Comparison of ENCODE assay signal across 10 mouse cellular contexts in genomic region chr9:22640683-22641431, GRCm38 (mm10).
A peak's percentile ranks its signal among the peaks of the same experiment; 100 is the strongest.
DNase-seq lines count a peak whose midpoint lies in the region; ATAC-seq and TF ChIP-seq lines count a peak whose summit lies in the region.
"Had no signal": no experiment of that assay in that cellular context is flagged by ENCODE, and none has a peak within 500 bp of the region (broad histone marks: within the 10 kb centered on the region; RNA-seq: fewer than 3 reads in every experiment).

No protein-coding gene starts in this region.

- H3K27ac ChIP-seq in stomach, embryonic 16.5 days (ENCODE audit: low read length): 0 out of 2 replicates have a peak overlapping the region, but pooled peaks have one; percentile 15
- no peak overlapping the region for H3K27ac ChIP-seq in stomach, postnatal 0 days (replicated peaks)
- H3K27ac ChIP-seq in intestine, embryonic 16.5 days (ENCODE audit: low read length): no peak overlapping the region
- H3K27ac ChIP-seq: forebrain, embryonic 13.5 days had no signal

- TF ChIP-seq EP300 in stomach, postnatal 0 days (optimal IDR thresholded peaks at IDR 0.05): no peak

- no peak overlapping the region for H3K4me2 ChIP-seq in stomach, embryonic 16.5 days (ENCODE audit: low read depth, low read length)
- H3K4me2 ChIP-seq in stomach, postnatal 0 days (replicated peaks; ENCODE audit: low read depth): no peak overlapping the region
- no peak overlapping the region for H3K4me2 ChIP-seq in intestine, embryonic 16.5 days (ENCODE audit: low read depth, low read length)
- H3K4me2 ChIP-seq: forebrain, embryonic 13.5 days had no signal

- no peaks in the 10 kb centered on the region; the same call in none of the 2 replicates for H3K4me1 ChIP-seq in stomach, embryonic 16.5 days (ENCODE audit: control insufficient read depth, insufficient read depth, low read length)
- no peaks in the 10 kb centered on the region for H3K4me1 ChIP-seq in stomach, postnatal 0 days (replicated peaks; ENCODE audit: control insufficient read depth, insufficient read depth)
- no peaks in the 10 kb centered on the region for H3K4me1 ChIP-seq in intestine, embryonic 16.5 days (ENCODE audit: control insufficient read depth, insufficient read depth, low read length)

- H3K36me3 ChIP-seq in stomach, embryonic 16.5 days (ENCODE audit: control insufficient read depth, insufficient read depth, low read length): no peaks in the 10 kb centered on the region
- no peaks in the 10 kb centered on the region for H3K36me3 ChIP-seq in stomach, postnatal 0 days (ENCODE audit: control insufficient read depth, insufficient read depth, low read length)
- no peaks in the 10 kb centered on the region for H3K36me3 ChIP-seq in intestine, embryonic 16.5 days (ENCODE audit: control insufficient read depth, insufficient read depth, low read length)

- WGBS in stomach, embryonic 16.5 days: 54% methylated on average over 13 of the region's 13 CpGs
- WGBS in stomach, postnatal 0 days: 51% methylated on average over 13 of the region's 13 CpGs
- 57% methylated on average over 13 of the region's 13 CpGs for WGBS in intestine, embryonic 16.5 days

- ATAC-seq in stomach, embryonic 16.5 days (ENCODE audit: insufficient read depth, low FRiP score): no peak
- ATAC-seq in stomach, postnatal 0 days (ENCODE audit: low FRiP score, low TSS enrichment): no peak
- ATAC-seq in granulocyte monocyte progenitor cell, adult 5-6 weeks (replicated peaks; ENCODE audit: poor library complexity, severe bottlenecking): peak; percentile 82
- ATAC-seq in intestine, embryonic 16.5 days: no peak
- ATAC-seq: forebrain, embryonic 13.5 days had no signal

- no peak overlapping the region for H3K9ac ChIP-seq in stomach, embryonic 16.5 days (ENCODE audit: low read length)
- H3K9ac ChIP-seq in stomach, postnatal 0 days (ENCODE audit: low read length): no peak overlapping the region
- no peak overlapping the region for H3K9ac ChIP-seq in intestine, embryonic 16.5 days (ENCODE audit: low read depth, low read length)
- H3K9ac ChIP-seq: forebrain, embryonic 13.5 days had no signal

- H3K27me3 ChIP-seq in stomach, embryonic 16.5 days (ENCODE audit: control insufficient read depth, insufficient read depth, low read length): no peaks in the 10 kb centered on the region
- H3K27me3 ChIP-seq in stomach, postnatal 0 days (ENCODE audit: control insufficient read depth, insufficient read depth, low read length): no peaks in the 10 kb centered on the region
- H3K27me3 ChIP-seq in intestine, embryonic 16.5 days (replicated peaks; ENCODE audit: control insufficient read depth, insufficient read depth, low read length): no peaks in the 10 kb centered on the region
- H3K27me3 ChIP-seq: forebrain, embryonic 13.5 days had no signal

- no peak for TF ChIP-seq CTCF in stomach, postnatal 0 days (IDR thresholded peaks at IDR 0.05; ENCODE audit: low read depth)

- H3K9me3 ChIP-seq in stomach, embryonic 16.5 days (replicated peaks; ENCODE audit: control insufficient read depth, low read length): no peaks in the 10 kb centered on the region
- no peaks in the 10 kb centered on the region for H3K9me3 ChIP-seq in stomach, postnatal 0 days (ENCODE audit: control insufficient read depth, low read length)
- H3K9me3 ChIP-seq in intestine, embryonic 16.5 days (ENCODE audit: control insufficient read depth, low read length): no peaks in the 10 kb centered on the region
- H3K9me3 ChIP-seq: forebrain, embryonic 13.5 days had no signal

- DNase-seq in kidney, adult 9 months: peak; percentile 6
- DNase-seq in kidney, adult 18-20 months: no peak
- DNase-seq in stomach, postnatal 0 days (ENCODE audit: low spot score): no peak
- peak; percentile 14 to 19 for DNase-seq in thymus, postnatal 36 days
- no peak for DNase-seq in urinary bladder, postnatal 4 days (ENCODE audit: low spot score in 2 of 2)
- DNase-seq: heart, postnatal 10 days had no signal

- no peak overlapping the region for H3K4me3 ChIP-seq in stomach, embryonic 16.5 days (replicated peaks; ENCODE audit: low read length)
- H3K4me3 ChIP-seq in stomach, postnatal 0 days (ENCODE audit: low read depth, low read length): no peak overlapping the region
- no peak overlapping the region for H3K4me3 ChIP-seq in intestine, embryonic 16.5 days (ENCODE audit: low read length)
- H3K4me3 ChIP-seq: forebrain, embryonic 13.5 days had no signal

Comparison
In these comparisons a context has a peak if more than half of its experiments do, and no peak if none do; other contexts are left out.
1. DNase-seq: peak in kidney, adult 9 months (single experiment) and thymus, postnatal 36 days (2 of 2); none in kidney, adult 18-20 months (single experiment), stomach, postnatal 0 days (single experiment) and urinary bladder, postnatal 4 days (0 of 2).